Mouse (Mus musculus) G1E (cell line): Measurements from ENCODE around the gene Gm10840. TPM values are rescaled to one million over a fixed set of nuclear protein-coding genes. Genes with fewer than 3 reads are reported as not detected.

ENCODE experiments used
- ATAC-seq: 2 replicates; pipeline ENCODE4 v1.8.0; 2016; ENCODE audit warnings: mild to moderate bottlenecking; ENCODE audit not compliant: insufficient number of reproducible peaks, poor library complexity, low FRiP score, severe bottlenecking; ENCODE audit errors: extremely low read depth
- DNase-seq: peaks from one replicate; pipeline ENCODE4 v3.0.0; 2012; ENCODE audit warnings: low spot score
- H3K27me3 ChIP-seq: 2 replicates; pipeline ENCODE4 v1.6.1; 2012; ENCODE audit warnings: mild to moderate bottlenecking, low read length, inconsistent platforms; ENCODE audit not compliant: insufficient read depth
- H3K36me3 ChIP-seq: replicated peaks from 2 replicates; pipeline ENCODE3; 2012; ENCODE audit warnings: mild to moderate bottlenecking, inconsistent platforms
- H3K4me1 ChIP-seq: 2 replicates; pipeline ENCODE4 v1.6.1; 2012; ENCODE audit warnings: low read depth, low read length, inconsistent platforms, mixed read lengths; ENCODE audit not compliant: insufficient read depth
- H3K4me3 ChIP-seq: 2 replicates; pipeline ENCODE4 v1.5.1; 2012; ENCODE audit warnings: low read depth, mild to moderate bottlenecking, inconsistent platforms, low read length, moderate library complexity, mixed read lengths
- H3K9me3 ChIP-seq: replicated peaks from 2 replicates; pipeline ENCODE4 v1.6.1; 2012; ENCODE audit warnings: inconsistent platforms
- CTCF ChIP-seq: IDR thresholded peaks from 2 replicates; pipeline ENCODE4 v1.5.1; 2012; ENCODE audit warnings: low read depth, low read length, inconsistent platforms, mixed read lengths
- GATA1 ChIP-seq: IDR thresholded peaks from 2 replicates; pipeline ENCODE4 v1.6.1; 2012; ENCODE audit warnings: borderline replicate concordance, low read length, inconsistent platforms, mixed read lengths
- GATA2 ChIP-seq: IDR thresholded peaks from 2 replicates; pipeline ENCODE4 v1.6.1; 2012; ENCODE audit warnings: low read depth, low read length, inconsistent platforms, borderline replicate concordance
- POLR2AphosphoS5 ChIP-seq: IDR thresholded peaks from 2 replicates; pipeline ENCODE4 v1.6.1; 2012; ENCODE audit warnings: low read depth, low read length, inconsistent platforms; ENCODE audit not compliant: insufficient replicate concordance
- TAL1 ChIP-seq: conservative IDR thresholded peaks from 2 replicates; pipeline ENCODE4 v1.6.1; 2012; ENCODE audit warnings: low read depth, low read length, inconsistent platforms, mixed read lengths
- polyA plus RNA-seq: library from polyadenylated mRNA; stranded (reverse); fragments of >175 nt; gene quantifications from 2 replicates; pipeline ENCODE4 v1.2.3, GENCODE M21; 2012
- total RNA-seq, 2 experiments: library from RNA; stranded (forward) in 1 of 2; stranded (reverse) in 1 of 2; fragments of 200-1000 nt in 1 of 2; fragments of >200 nt in 1 of 2; fragmentation: Nextera tagmentation in 1 of 2; gene quantifications; 2 replicates each; pipeline ENCODE4 v1.2.3; 2014 to 2017

Gene Gm10840
- total and polyA plus RNA-seq, 3 experiments: not detected

GRCm38 (mm10) chr11:106167435-106167834, 6.8 kb downstream of the Gm10840 start:
- DNase-seq (no peak), ATAC-seq (no peak)

GRCm38 (mm10) chr11:106170807-106171206, 10.2 kb downstream of the Gm10840 start:
- no peaks in the 10 kb centered on the region for H3K9me3 ChIP-seq
- peaks cover 61% of the 10 kb centered on the region for H3K36me3 ChIP-seq
- peaks cover 27% of the 10 kb centered on the region for H3K4me1 ChIP-seq
- TF ChIP-seq CTCF (no peak), GATA2 (no peak), TAL1 (no peak), POLR2AphosphoS5 (no peak), GATA1 (no peak)
- ATAC-seq: no peak
- no peak overlapping the region for H3K4me3 ChIP-seq
- no peaks in the 10 kb centered on the region for H3K27me3 ChIP-seq
- DNase-seq: no peak

More at GRCm38 (mm10) chr11:106167435-106167834, 6.8 kb downstream of the Gm10840 start:
- Histone ChIP-seq H3K9me3 (no peaks in the 10 kb centered on the region), H3K27me3 (no peaks in the 10 kb centered on the region), H3K36me3 (peaks cover 75% of the 10 kb centered on the region), H3K4me1 (peaks cover 11% of the 10 kb centered on the region), H3K4me3 (no peak overlapping the region)
- TF ChIP-seq GATA1 (no peak), CTCF (no peak), TAL1 (no peak), GATA2 (no peak), POLR2AphosphoS5 (no peak)

- ATAC-seq: no peak
- no peak for DNase-seq
- TF ChIP-seq GATA2 (no peak), POLR2AphosphoS5 (no peak), GATA1 (no peak), CTCF (no peak), TAL1 (no peak)
Observed at GRCm38 (mm10) chr11:106173228-106173627, 12.6 kb downstream of the Gm10840 start.

GRCm38 (mm10) chr11:106174372-106174771, 13.7 kb downstream of the Gm10840 start:
- H3K36me3 ChIP-seq: peaks cover 37% of the 10 kb centered on the region
- H3K9me3 ChIP-seq: no peaks in the 10 kb centered on the region
- DNase-seq (no peak), ATAC-seq (no peak)
- H3K27me3 ChIP-seq: no peaks in the 10 kb centered on the region
- TF ChIP-seq POLR2AphosphoS5: no peak
- TF ChIP-seq TAL1: no peak
- no peak for TF ChIP-seq CTCF
- no peak for TF ChIP-seq GATA2
- no peak for TF ChIP-seq GATA1
- peaks cover 41% of the 10 kb centered on the region for H3K4me1 ChIP-seq
- H3K4me3 ChIP-seq: no peak overlapping the region

More at GRCm38 (mm10) chr11:106173228-106173627, 12.6 kb downstream of the Gm10840 start:
- H3K4me1 ChIP-seq: peaks cover 34% of the 10 kb centered on the region
- no peaks in the 10 kb centered on the region for H3K27me3 ChIP-seq
- peaks cover 43% of the 10 kb centered on the region for H3K36me3 ChIP-seq
- H3K4me3 ChIP-seq: no peak overlapping the region
- H3K9me3 ChIP-seq: no peaks in the 10 kb centered on the region

GRCm38 (mm10) chr11:106175081-106175480, 14.4 kb downstream of the Gm10840 start:
- H3K4me3 ChIP-seq: no peak overlapping the region

GRCm38 (mm10) chr11:106176372-106176771, 15.7 kb downstream of the Gm10840 start:
- Histone ChIP-seq H3K9me3 (no peaks in the 10 kb centered on the region), H3K4me3 (no peak overlapping the region), H3K36me3 (peaks cover 37% of the 10 kb centered on the region), H3K4me1 (peaks cover 46% of the 10 kb centered on the region), H3K27me3 (no peaks in the 10 kb centered on the region)
- TF ChIP-seq GATA1: no peak
- no peak for TF ChIP-seq GATA2
- TF ChIP-seq TAL1: no peak
- no peak for TF ChIP-seq POLR2AphosphoS5
- no peak for TF ChIP-seq CTCF
- no peak for ATAC-seq
- no peak for DNase-seq

More at GRCm38 (mm10) chr11:106175081-106175480, 14.4 kb downstream of the Gm10840 start:
- TF ChIP-seq GATA2 (no peak), GATA1 (no peak), TAL1 (no peak), POLR2AphosphoS5 (no peak), CTCF (no peak)
- ATAC-seq (no peak), DNase-seq (no peak)
- peaks cover 46% of the 10 kb centered on the region for H3K4me1 ChIP-seq
- peaks cover 38% of the 10 kb centered on the region for H3K36me3 ChIP-seq
- no peaks in the 10 kb centered on the region for H3K27me3 ChIP-seq
- H3K9me3 ChIP-seq: no peaks in the 10 kb centered on the region
